ENCODE assay signal across 8 mouse cellular contexts in the genomic region with DNA sequence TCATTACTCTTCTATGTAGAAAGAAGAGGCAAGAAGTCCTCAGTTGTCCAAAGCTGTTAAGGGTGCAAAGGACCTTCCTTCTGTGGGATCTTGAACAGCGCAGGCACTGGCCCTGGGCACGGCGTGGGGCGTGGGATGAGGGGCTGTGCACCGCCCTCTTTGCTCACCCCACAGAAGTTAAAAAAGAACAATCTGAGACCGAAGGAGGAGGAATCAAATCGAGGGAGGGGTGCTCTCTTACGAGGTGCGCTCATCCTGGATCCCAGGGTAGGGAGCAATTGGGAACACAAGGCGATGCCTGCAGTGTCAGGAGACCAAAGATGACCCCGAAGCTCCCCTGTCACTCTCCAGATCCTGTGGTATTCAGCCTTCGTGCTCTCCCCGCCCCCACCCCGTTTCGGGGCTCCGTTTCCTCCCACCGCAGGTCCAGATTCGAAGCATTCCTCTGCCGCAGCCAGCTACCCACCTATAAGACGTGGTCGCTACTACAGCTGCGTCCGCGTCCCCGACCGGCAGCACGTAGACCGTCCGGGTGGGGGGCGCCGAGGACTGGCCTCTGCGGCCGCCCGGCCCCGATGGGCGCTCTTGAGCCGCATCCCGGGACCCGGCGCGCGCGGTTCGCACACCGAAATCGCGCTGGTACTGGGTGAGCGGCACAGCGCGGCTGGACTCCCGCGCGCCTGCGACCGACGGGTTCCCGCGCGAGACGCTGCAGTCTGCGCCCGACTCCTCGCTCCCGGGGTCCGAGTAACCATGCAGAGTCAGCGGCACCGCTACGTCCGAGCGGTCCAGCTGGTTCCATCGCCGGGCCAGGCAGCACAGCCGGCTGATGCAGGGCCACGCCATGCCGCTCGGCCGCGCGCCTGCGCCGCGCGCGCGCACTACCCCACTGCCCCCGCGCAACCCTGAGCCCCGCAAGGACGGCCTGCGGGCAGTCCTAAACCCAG. TPM values are rescaled to one million over a fixed set of nuclear protein-coding genes. Genes with fewer than 3 reads are reported as not detected.
DNase-seq lines count a peak whose midpoint lies in the region; ATAC-seq lines count a peak whose summit lies in the region.

TSS of gene Map6d1 (minus strand) at position 891 of the 947 bp plus-strand sequence.

- H3K27me3 ChIP-seq in erythroblast, embryonic 14.5 days (ENCODE audit: control insufficient read depth) = peaks cover 42% of the 10 kb centered on the region
- no peaks in the 10 kb centered on the region for H3K27me3 ChIP-seq in hindbrain, embryonic 14.5 days (ENCODE audit: control insufficient read depth, insufficient read depth, low read length)
- peaks cover 22% of the 10 kb centered on the region; the same call in 1 of the 2 replicates for H3K27me3 ChIP-seq in limb, embryonic 10.5 days (ENCODE audit: low read depth, poor library complexity, severe bottlenecking)
- H3K27me3 ChIP-seq in midbrain, embryonic 11.5 days (ENCODE audit: control insufficient read depth, insufficient read depth, low read length) = no peaks in the 10 kb centered on the region
- H3K27me3 ChIP-seq in splenic B cell, adult 2 months (ENCODE audit: control insufficient read depth, insufficient read depth, low read length, poor library complexity, severe bottlenecking) = no peaks in the 10 kb centered on the region

- H3K9ac ChIP-seq in hindbrain, embryonic 14.5 days = peak within 1 kb of the TSS; percentile 84
- H3K9ac ChIP-seq in midbrain, embryonic 11.5 days (ENCODE audit: low read length) = peak within 1 kb of the TSS; percentile 80

- peak; percentile 80 for DNase-seq in cerebellum, adult 8-10 months
- DNase-seq in hindbrain, embryonic 14.5 days (ENCODE audit: low spot score) = peak; percentile 70
- DNase-seq in limb, embryonic 10.5 days (ENCODE audit: low spot score) = peak; percentile 75
- DNase-seq in midbrain, embryonic 11.5 days (ENCODE audit: low spot score, missing footprints) = peak; percentile 98
- DNase-seq in splenic B cell, adult 2 months (ENCODE audit: low read depth, low spot score) = peak; percentile 7

- H3K36me3 ChIP-seq in erythroblast, embryonic 14.5 days (ENCODE audit: control insufficient read depth) = no peaks in the 10 kb centered on the region
- no peaks in the 10 kb centered on the region; the same call in 1 of the 2 replicates for H3K36me3 ChIP-seq in hindbrain, embryonic 14.5 days (replicated peaks; ENCODE audit: control insufficient read depth, insufficient read depth)
- no peaks in the 10 kb centered on the region for H3K36me3 ChIP-seq in limb, embryonic 10.5 days
- H3K36me3 ChIP-seq in midbrain, embryonic 11.5 days (ENCODE audit: control insufficient read depth, insufficient read depth, low read length) = no peaks in the 10 kb centered on the region
- H3K36me3 ChIP-seq in splenic B cell, adult 2 months (ENCODE audit: control insufficient read depth, insufficient read depth, low read length, poor library complexity, severe bottlenecking) = no peaks in the 10 kb centered on the region

- ATAC-seq in erythroblast, adult 5-6 weeks (replicated peaks; ENCODE audit: low FRiP score, poor library complexity, severe bottlenecking) = no peak
- peak; percentile 53 for ATAC-seq in frontal cortex, adult (ENCODE audit: low TSS enrichment)
- ATAC-seq in hindbrain, embryonic 14.5 days (ENCODE audit: low FRiP score) = peak; percentile 87
- peak; percentile 87 for ATAC-seq in midbrain, embryonic 11.5 days (ENCODE audit: low FRiP score)

- H3K4me3 ChIP-seq in erythroblast, embryonic 14.5 days (replicated peaks) = peak within 1 kb of the TSS; percentile 48
- H3K4me3 ChIP-seq in hindbrain, embryonic 14.5 days (replicated peaks; ENCODE audit: low read length) = peak within 1 kb of the TSS; percentile 83
- H3K4me3 ChIP-seq in limb, embryonic 10.5 days = peak within 1 kb of the TSS; percentile 73
- peak within 1 kb of the TSS; percentile 70 for H3K4me3 ChIP-seq in midbrain, embryonic 11.5 days (ENCODE audit: low read depth, low read length)

- H3K9me3 ChIP-seq in erythroblast, embryonic 14.5 days (ENCODE audit: control insufficient read depth, low read length) = no peaks in the 10 kb centered on the region
- H3K9me3 ChIP-seq in hindbrain, embryonic 14.5 days (ENCODE audit: control insufficient read depth, low read length) = no peaks in the 10 kb centered on the region
- H3K9me3 ChIP-seq in limb, embryonic 10.5 days (replicated peaks) = no peaks in the 10 kb centered on the region
- H3K9me3 ChIP-seq in midbrain, embryonic 11.5 days (ENCODE audit: control insufficient read depth, low read length) = no peaks in the 10 kb centered on the region

- H3K27ac ChIP-seq in hindbrain, embryonic 14.5 days = peak within 1 kb of the TSS; percentile 80
- peak within 1 kb of the TSS; percentile 85 for H3K27ac ChIP-seq in limb, embryonic 10.5 days
- peak within 1 kb of the TSS; percentile 20; the same call in 1 of the 2 replicates for H3K27ac ChIP-seq in midbrain, embryonic 11.5 days (ENCODE audit: low read depth, low read length)

- under 1% methylated on average over 90 of the region's 90 CpGs for WGBS in hindbrain, embryonic 14.5 days
- WGBS in limb, embryonic 10.5 days = 1% methylated on average over 90 of the region's 90 CpGs
- WGBS in midbrain, embryonic 11.5 days = under 1% methylated on average over 90 of the region's 90 CpGs

- H3K4me1 ChIP-seq in erythroblast, embryonic 14.5 days (ENCODE audit: control insufficient read depth) = peaks cover 1% of the 10 kb centered on the region; the same call in 1 of the 2 replicates
- peaks cover 7% of the 10 kb centered on the region for H3K4me1 ChIP-seq in hindbrain, embryonic 14.5 days (replicated peaks; ENCODE audit: control insufficient read depth, insufficient read depth, low read length)
- H3K4me1 ChIP-seq in limb, embryonic 10.5 days = peaks cover 8% of the 10 kb centered on the region; the same call in 1 of the 2 replicates
- H3K4me1 ChIP-seq in midbrain, embryonic 11.5 days (ENCODE audit: control insufficient read depth, insufficient read depth, low read length) = peaks cover 10% of the 10 kb centered on the region

- peak within 1 kb of the TSS; percentile 78 for H3K4me2 ChIP-seq in hindbrain, embryonic 14.5 days (replicated peaks)
- H3K4me2 ChIP-seq in midbrain, embryonic 11.5 days = peak within 1 kb of the TSS; percentile 86

RNA-seq across cellular contexts. Expression of gene Map6d1, which starts in this region (rescaled TPM):
- polyA plus RNA-seq in erythroblast, embryonic 14.5 days (2012) = 0.02 TPM in 1 of 2 replicates, not detected in the other
- not detected in 2 replicates for total RNA-seq in erythroblast, adult 5-6 weeks (2015; ENCODE audit: low replicate concordance)
- total RNA-seq in erythroblast, adult 5-6 weeks (2017; ENCODE audit: low replicate concordance) = not detected in 2 replicates
- polyA plus RNA-seq in hindbrain, embryonic 14.5 days (2014; fragmentation: Nextera tagmentation; extraction: Ambion mirVana) = 7.0 and 8.6 TPM in 2 replicates
- 0.75 and 0.89 TPM in 2 replicates for polyA plus RNA-seq in limb, embryonic 10.5 days (2016; fragmentation: Nextera tagmentation; extraction: Ambion mirVana)
- 1.4 and 2.1 TPM in 2 replicates for polyA plus RNA-seq in midbrain, embryonic 11.5 days (2014; fragmentation: Nextera tagmentation; extraction: Ambion mirVana)

Comparison
In these comparisons a context has a peak if more than half of its experiments do, and no peak if none do; other contexts are left out.
1. Peak in DNase-seq, H3K4me3 ChIP-seq and H3K27ac ChIP-seq in limb, embryonic 10.5 days; RNA of the gene not detected or under 1 TPM.
2. DNase-seq: peak in every context shown above with its lines; median percentile 98 in midbrain, embryonic 11.5 days; 80 in cerebellum, adult 8-10 months; 75 in limb, embryonic 10.5 days; 70 in hindbrain, embryonic 14.5 days; 7 in splenic B cell, adult 2 months.
3. H3K27ac ChIP-seq: peak in every context shown above with its lines; median percentile 85 in limb, embryonic 10.5 days; 80 in hindbrain, embryonic 14.5 days; 20 in midbrain, embryonic 11.5 days.